Mouse (Mus musculus) cerebellum, adult 9-11 months (tissue): ENCODE measurements around the gene Zfp988.
"Not testable (repeated sequence)": the region's sequence is repeated elsewhere in the genome, so short reads cannot be mapped to it uniquely, and the experiment has no call there.

Experiments
- DNase-seq: peaks from one replicate; pipeline ENCODE4 v3.0.0; 2022

Gene Zfp988

DNA sequence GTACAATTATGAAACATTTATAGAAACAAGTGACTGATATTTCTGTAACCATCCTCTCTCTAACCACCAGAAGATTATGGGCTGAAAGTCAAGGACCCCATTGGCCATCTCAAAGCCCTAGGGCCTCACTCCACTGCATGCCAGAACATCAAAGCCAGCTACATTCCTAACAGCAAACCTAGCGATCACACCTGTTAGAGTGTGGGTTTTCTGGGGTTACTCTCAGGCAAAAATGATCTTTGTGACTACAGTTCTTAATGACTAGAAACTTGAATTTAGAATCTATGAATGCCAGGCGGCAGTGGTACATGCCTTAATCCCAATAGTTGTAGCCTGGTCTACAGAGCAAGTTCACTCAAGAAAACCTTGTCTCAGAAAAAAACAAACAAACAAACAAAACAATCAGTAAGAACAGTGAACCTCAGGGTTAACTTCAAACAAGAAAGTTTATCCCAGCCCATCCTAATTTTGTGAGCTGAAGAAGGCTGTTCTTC is 39.6 kb downstream of the Zfp988 start:
- DNase-seq: not testable (repeated sequence)

DNA sequence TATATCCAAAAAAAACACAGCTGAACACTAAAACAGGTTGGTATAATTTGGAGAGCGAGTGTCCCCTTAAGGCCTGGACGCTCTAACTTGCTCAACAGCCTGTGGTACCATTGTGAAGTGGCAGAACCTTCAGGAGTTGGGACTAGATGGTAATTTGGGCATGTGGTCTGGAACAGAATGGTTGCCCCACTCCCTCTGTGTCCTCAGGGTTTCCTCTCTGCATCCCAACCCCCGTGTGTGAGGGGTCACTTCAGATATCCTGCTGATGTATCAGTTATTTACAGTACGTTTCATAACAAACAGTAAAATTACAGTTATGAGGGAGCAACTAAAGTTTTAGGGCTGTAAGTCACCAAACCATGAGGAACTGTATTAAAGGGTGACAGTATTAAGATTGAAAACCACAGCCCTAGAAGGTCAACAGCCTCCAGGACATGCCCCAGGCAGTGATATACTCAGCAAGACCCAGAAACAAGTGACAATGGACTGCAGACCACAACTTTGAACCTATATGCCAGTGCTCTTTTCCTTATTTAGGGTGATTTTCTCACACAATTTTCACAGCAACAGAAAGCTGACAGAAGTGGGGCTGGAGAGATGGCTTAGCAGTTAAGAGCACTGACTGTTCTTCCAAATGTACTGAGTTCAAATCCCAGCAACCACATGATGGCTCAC is 41.0 kb downstream of the Zfp988 start:
- not testable (repeated sequence) for DNase-seq

DNA sequence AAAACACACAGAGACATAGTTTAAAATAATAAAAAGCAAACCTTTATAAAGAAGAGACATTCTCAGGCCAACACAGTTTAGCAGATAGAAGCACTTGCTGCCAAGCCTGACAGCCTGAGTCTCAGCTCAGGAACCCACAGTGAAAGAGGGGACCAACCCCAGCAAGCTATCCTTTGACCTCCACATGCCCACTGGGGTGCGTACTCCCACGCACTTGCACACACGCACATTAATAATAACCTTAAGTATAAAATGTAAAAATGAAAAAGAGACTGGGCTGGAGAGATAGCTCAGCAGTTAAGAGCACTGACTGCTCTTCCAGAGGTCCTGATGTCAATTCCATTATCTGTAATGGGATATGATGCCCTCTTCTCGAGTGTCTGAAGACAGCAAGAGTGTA is 41.8 kb downstream of the Zfp988 start:
- not testable (repeated sequence) for DNase-seq

DNA sequence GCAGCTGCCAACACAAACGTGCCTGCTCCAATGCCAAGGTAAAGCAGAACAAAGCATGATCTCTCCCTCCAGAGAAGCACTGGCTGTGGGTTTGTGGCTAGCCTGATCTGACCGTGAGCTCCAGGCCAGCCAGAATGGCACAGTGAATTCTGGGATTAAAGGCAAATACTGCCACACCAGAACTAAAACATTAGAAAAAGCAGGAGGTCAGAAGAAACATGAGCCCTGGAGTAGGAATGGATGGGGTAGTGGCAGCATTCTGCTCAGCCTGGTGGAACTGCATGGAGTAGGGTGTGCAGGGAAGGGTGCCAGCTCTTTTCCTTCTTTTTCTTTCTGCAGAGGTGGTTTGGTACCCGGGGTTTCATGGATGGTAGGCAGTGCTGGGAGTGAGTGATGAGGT is 42.4 kb downstream of the Zfp988 start:
- DNase-seq: not testable (repeated sequence)

DNA sequence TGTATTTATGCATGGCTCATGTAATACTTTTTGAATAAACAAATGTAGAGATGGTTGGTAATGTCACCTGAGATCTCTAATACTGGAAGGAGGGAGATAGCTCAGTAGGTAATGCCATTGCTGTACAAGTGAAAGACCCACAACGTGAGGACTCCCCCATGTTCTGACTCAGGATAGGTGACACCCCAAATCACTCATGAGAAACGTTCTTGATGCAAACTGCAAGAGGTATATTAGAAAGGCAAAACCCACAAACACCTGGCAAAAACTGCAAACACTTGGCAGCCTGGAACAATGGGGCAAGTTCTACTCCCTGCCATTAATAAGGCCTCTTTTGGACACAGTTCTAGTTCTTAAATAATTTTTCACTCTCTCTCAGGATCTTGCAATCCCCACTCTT is 42.9 kb downstream of the Zfp988 start:
- DNase-seq: not testable (repeated sequence)

DNA sequence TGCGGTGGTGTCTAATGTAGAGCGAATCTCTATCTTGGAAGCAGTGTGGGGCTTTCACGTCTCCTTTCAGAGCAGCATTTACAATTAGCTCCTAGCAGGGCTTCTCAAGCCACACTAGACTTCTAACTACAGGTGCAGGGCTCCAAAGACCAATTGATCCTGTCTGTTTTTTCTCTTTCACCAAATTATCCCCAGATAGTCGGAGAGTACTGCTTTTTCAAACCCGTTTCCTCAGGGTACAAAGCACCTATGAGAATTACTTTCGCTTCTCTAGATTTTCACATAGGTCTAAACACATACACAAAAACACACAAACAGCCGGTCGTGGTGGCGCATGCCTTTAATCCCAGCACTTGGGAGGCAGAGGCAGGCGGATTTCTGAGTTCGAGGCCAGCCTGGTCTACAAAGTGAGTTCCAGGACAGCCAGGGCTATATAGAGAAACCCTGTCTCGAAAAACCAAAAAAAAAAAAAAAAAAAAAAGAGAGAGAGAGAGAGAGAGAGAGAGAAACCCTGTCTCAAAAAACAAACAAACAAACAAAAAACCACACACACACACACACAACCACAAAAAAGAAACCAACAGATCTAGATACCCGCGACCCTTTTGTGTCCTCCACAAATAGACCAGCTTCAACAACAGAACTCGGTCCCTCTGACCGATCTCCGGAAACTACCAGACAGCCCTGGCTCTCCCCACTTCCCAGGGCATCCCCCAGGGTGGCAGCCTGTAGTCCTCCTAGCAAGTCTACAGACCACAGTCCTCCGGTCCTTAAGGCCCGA is 43.6 kb downstream of the Zfp988 start:
- not testable (repeated sequence) for DNase-seq

DNA sequence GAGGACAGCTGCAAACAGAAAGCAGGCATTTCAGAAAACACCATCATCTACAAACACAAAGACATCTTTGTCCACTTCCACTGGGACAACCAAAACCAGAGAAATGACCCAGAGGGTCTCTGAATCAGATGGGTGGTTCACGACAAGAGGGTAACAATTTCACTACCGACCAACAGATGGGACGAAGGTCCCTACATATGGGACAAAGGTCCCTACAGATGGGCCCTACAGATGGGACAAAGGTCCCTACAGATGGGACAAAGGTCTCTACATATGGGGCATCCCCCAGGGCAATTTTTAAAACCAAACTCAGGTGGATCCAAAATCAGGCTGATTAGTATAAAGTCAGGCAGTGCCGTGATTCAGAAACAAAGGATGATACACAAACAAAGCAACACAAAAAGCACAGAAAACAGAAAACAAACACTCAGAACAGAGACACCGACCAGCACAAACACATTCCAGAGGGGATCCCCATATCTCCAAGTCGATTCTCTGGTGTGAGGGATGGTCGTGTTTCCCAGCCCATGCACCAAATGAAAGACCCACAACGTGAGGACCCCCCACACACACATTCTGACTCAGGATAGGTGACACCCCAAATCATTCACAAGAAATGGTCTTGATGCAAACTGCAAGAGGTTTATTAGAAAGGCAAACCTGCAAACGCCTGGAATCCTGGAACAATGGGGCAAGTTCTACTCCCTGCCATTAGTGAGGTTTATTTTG is 44.4 kb downstream of the Zfp988 start:
- DNase-seq: not testable (repeated sequence)

DNA sequence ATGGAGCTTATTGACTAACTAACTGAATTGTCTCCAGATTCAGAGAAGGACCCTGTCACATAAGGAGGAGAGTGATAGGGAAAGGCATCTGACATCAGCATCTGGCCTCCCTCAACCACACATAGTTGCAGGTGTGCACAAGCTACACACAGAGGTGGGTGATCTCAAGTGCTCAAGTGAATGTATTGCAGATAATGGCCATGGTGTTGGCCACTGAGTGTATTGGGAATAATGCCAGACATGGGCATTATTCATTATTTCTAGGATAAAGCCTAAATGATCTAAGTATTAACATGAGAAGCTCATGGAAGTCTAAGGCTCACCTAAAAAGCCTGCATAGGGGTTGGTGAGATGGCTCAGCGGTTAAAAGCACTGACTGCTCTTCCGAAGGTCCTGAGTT is 45.1 kb downstream of the Zfp988 start:
- not testable (repeated sequence) for DNase-seq

DNA sequence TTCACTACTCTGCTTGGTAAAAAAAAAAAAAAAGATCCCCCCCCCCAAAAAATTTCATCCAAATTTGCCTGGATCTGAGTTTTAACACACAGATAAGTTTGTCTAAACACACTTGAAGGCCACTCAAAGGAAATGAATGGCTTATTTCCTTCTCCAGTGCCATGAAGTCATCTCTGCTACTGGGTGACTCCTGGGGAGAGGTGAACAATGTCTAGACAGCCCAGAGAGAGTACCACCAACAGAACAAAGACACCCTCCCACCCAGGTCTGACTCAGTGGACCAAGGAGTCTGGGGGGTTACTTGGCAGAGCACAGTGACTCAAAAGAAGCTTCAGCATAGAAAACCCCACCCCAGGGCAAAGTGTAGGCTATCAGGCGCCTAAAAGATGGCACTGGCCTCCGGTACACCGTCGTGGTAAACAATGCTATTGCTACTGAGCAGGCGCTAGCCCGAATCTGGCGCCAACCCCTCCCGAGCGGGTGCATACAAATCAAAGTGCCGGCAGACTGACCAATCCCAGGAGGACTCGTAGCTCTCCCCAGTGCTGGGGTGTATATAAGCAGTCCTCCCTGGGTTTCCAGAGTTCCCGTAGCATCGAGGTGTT is 46.0 kb downstream of the Zfp988 start:
- not testable (repeated sequence) for DNase-seq

DNA sequence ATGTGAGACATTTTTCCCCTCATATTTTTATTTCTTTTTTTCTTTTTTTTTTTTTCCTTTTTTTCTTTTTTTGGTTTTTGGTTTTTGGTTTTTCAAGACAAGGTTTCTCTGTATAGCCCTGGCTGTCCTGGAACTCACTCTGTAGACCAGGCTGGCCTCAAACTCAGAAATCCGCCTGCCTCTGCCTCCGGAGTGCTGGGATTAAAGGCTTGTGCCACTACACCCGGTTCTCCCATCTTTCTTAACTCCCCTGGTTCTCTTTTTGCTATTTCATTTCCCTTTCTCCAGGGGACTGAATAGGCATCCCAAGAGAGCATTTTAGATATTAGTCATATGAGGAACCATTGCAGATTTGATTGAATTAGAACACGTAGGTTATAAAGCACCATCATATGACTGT is 48.2 kb downstream of the Zfp988 start:
- DNase-seq: not testable (repeated sequence)

DNA sequence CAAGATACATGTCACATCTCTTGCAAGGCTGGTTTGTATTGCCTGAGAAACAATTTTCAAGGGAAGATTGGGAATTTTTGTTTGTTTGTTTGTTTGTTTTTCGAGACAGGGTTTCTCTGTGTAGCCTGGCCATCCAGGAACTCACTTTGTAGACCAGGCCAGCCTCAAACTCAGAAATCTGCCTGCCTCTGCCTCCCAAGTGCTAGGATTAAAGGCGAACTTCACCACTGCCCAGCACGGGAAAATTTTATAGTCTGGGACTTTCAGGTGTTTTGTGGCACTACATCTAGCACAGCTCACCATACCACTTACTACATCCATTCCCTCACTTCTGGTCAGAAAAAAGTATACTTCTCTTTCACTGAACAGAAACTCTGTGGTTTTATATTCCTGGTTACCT is 50.6 kb downstream of the Zfp988 start:
- not testable (repeated sequence) for DNase-seq

DNA sequence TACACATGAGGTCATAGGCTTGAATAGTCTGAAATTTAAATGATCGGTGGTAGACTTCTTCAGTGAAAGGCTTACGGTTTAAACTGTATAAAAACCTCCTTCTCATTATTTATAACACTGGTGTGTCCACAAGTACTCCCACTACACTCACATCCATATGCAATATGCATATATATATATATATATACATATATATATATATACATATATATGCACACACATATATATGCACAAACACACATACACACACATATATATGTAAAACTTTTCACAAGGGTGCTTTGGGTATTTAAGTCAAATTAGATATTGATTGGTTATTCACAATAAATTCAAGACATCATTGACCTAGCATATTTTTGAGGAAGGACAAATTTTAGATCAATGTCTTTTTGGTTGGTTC is 51.7 kb downstream of the Zfp988 start:
- not testable (repeated sequence) for DNase-seq

DNA sequence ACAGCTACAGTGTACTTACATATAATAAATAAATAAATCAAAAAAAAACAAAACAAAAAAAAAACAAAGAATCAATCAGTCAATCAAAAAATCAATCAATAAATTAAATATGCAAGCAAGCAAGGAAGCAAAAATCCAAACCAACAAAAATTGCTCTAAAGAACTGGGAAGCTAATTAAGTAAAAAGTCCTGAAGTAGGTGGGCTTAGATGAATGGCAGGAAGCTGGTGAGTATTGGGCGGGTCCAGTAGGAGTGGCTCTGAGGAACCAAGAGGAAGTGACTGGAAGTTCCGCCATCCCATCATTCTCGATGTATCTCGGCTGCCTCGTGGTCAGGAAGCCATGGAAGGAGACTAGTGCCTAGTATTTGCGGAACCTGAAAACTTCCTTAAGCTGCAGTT is 55.5 kb downstream of the Zfp988 start, which contains the start of gene Zfp978:
TSS of gene Zfp978 (plus strand) at position 301 of the 400 bp plus-strand sequence.
- DNase-seq: not testable (repeated sequence)

DNA sequence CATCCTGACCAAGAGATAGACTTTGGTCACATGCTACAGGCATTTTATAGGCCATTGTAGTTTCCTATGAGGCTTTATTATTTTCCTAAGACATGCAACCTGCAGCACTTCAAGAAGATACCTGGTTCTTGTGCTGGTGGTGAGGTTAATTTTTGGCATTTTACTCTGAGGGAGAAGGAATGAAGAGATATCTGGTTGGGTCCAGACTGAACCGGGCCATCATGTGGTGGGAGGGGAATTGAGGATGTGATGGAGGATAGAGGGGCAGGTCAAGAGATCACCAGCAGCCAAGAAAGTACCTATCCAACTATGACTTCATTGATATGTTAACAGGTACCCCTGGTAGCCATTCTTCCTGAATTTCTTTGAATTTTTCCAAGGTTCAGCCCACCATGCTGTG is 56.4 kb downstream of the Zfp988 start:
- DNase-seq: not testable (repeated sequence)

DNA sequence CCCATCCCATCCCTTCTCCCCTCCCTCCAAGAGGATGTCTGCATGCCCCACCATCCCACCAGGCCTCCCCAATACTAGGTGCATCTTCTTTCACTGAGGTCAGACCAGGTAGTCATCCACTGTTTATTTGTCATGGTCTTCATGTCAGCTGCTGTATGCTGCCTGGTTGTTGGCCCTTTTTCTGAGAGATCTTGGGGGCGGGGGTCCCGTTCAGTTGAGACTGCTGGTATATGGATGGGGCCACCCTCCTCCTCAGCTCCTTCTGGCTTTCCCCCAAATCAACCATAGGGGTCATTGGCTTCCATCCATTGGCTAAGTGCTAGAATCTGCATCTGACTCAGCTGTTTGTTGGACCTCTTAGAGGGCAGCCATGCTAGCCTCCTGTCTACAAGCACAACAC is 64.1 kb downstream of the Zfp988 start:
- not testable (repeated sequence) for DNase-seq

DNA sequence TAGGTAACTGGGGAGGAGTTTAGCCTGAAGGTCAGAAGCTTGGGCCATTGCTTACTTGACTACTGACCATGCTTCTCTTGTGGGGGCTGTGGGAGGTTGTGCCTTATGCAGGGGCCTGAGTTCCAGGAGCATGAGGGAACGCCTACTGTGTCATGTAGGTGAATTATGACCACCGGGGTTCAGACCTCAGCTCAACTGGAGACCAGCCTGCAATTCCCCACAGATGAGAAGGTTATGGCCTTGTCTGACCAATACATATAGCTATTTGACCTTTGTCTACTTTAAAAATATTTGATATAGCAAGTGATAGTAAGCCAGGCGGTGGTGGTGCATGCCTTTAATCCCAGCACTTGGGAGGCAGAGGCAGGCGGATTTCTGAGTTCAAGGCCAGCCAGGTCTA is 77.7 kb downstream of the Zfp988 start:
- not testable (repeated sequence) for DNase-seq
